Mouse (Mus musculus) testis, adult 2 months (tissue): Measurements from ENCODE around the gene Cetn3. TPM values are rescaled to one million over a fixed set of nuclear protein-coding genes. Genes with fewer than 3 reads are reported as not detected.

Experiments
- H3K27ac ChIP-seq: fragments of 200-500 bp; 2 replicates; pipeline ENCODE4 v1.5.1; 2012; ENCODE audit warnings: low read depth, low read length; ENCODE audit not compliant: control insufficient read depth, insufficient read depth
- H3K27me3 ChIP-seq: fragments of 200-500 bp; 2 replicates; pipeline ENCODE4 v1.6.1; 2012; ENCODE audit warnings: mild to moderate bottlenecking, low read length, moderate library complexity; ENCODE audit not compliant: control insufficient read depth, insufficient read depth
- H3K36me3 ChIP-seq: fragments of 200-500 bp; 2 replicates; pipeline ENCODE4 v1.6.1; 2012; ENCODE audit warnings: mild to moderate bottlenecking, low read length; ENCODE audit not compliant: control insufficient read depth, insufficient read depth
- H3K4me1 ChIP-seq: fragments of 200-500 bp; 2 replicates; pipeline ENCODE4 v1.6.1; 2012; ENCODE audit warnings: low read length; ENCODE audit not compliant: control insufficient read depth, insufficient read depth
- H3K4me3 ChIP-seq: fragments of 200-500 bp; 2 replicates; pipeline ENCODE4 v1.5.1; 2012; ENCODE audit warnings: low read depth, mild to moderate bottlenecking, low read length, moderate library complexity, mixed read lengths; ENCODE audit not compliant: control insufficient read depth
- CTCF ChIP-seq: fragments of 200-500 bp; IDR thresholded peaks from 2 replicates; pipeline ENCODE4 v1.5.1; 2012; ENCODE audit warnings: low read depth, mild to moderate bottlenecking, inconsistent platforms, low read length, moderate library complexity; ENCODE audit not compliant: control insufficient read depth, insufficient read depth, insufficient replicate concordance
- POLR2A ChIP-seq: fragments of 200-500 bp; IDR thresholded peaks from 2 replicates; pipeline ENCODE4 v1.6.1; 2012; ENCODE audit warnings: low read depth, mild to moderate bottlenecking, inconsistent platforms, low read length, moderate library complexity; ENCODE audit not compliant: control insufficient read depth
- polyA plus RNA-seq: library from polyadenylated mRNA; depleted of rRNA; stranded (reverse); fragments of >200 nt; gene quantifications from 2 replicates; pipeline ENCODE4 v1.2.3, GENCODE M21; 2012; rRNA removed

Gene Cetn3
- polyA plus RNA-seq, 1 experiment: 26.4 TPM

- H3K36me3 ChIP-seq: no peaks in the 10 kb centered on the region
- no peak overlapping the region for H3K4me3 ChIP-seq
- no peak overlapping the region for H3K27ac ChIP-seq
- H3K4me1 ChIP-seq: no peaks in the 10 kb centered on the region
- TF ChIP-seq POLR2A (no peak), CTCF (no peak)
- no peaks in the 10 kb centered on the region for H3K27me3 ChIP-seq
These were observed 59.4 kb downstream of the Cetn3 start for GRCm38 (mm10) chr13:81842278-81842677.

Other genes starting within 250 kb of the Cetn3 start
- 5.8 and 6.7 TPM in 2 replicates for gene Adgrv1, start 149.9 kb upstream of the Cetn3 start, polyA plus RNA-seq
- gene Lysmd3, start 125.4 kb upstream of the Cetn3 start, polyA plus RNA-seq: 3.1 and 3.3 TPM in 2 replicates
- gene Polr3g, start 72.1 kb upstream of the Cetn3 start, polyA plus RNA-seq: 4.5 and 7.7 TPM in 2 replicates
- gene Mblac2, start 71.7 kb upstream of the Cetn3 start, polyA plus RNA-seq: 3.1 and 3.3 TPM in 2 replicates